Mouse (Mus musculus): Measurements from ENCODE around the gene Grb10. TPM values are rescaled to one million over a fixed set of nuclear protein-coding genes. Genes with fewer than 3 reads are reported as not detected.

Gene Grb10
- polyA plus RNA-seq, 1 experiment from 2014 or later = 39.4 TPM

- Histone ChIP-seq H3K4me3 (ENCODE audit: low read depth, low read length) (no peak overlapping the region), H3K27ac (ENCODE audit: low read depth, low read length) (no peak overlapping the region), H3K36me3 (ENCODE audit: control insufficient read depth, insufficient read depth, low read length) (no peaks in the 10 kb centered on the region), H3K4me2 (ENCODE audit: low read depth, low read length) (no peak overlapping the region), H3K4me1 (ENCODE audit: control insufficient read depth, insufficient read depth, low read length) (no peaks in the 10 kb centered on the region), H3K9me3 (ENCODE audit: control insufficient read depth, low read length) (no peaks in the 10 kb centered on the region), H3K27me3 (ENCODE audit: control insufficient read depth, insufficient read depth, low read length) (no peaks in the 10 kb centered on the region), H3K9ac (replicated peaks; ENCODE audit: low read depth, low read length) (no peak overlapping the region)
- ATAC-seq (ENCODE audit: low read depth) = no peak
- WGBS = 88% methylated on average over 1 of the region's 1 CpGs
Observed at GRCm38 (mm10) chr11:11952569-11952968, 85.9 kb downstream of the Grb10 start.

- no peak overlapping the region for H3K4me3 ChIP-seq (ENCODE audit: low read depth, low read length)
- H3K9me3 ChIP-seq (ENCODE audit: control insufficient read depth, low read length) = no peaks in the 10 kb centered on the region
- WGBS = 73% methylated on average over 4 of the region's 4 CpGs
- ATAC-seq (ENCODE audit: low read depth) = no peak; the same call in 1 of the 2 replicates
- no peaks in the 10 kb centered on the region for H3K36me3 ChIP-seq (ENCODE audit: control insufficient read depth, insufficient read depth, low read length)
- no peaks in the 10 kb centered on the region for H3K4me1 ChIP-seq (ENCODE audit: control insufficient read depth, insufficient read depth, low read length)
- no peaks in the 10 kb centered on the region for H3K27me3 ChIP-seq (ENCODE audit: control insufficient read depth, insufficient read depth, low read length)
- no peak overlapping the region for H3K9ac ChIP-seq (replicated peaks; ENCODE audit: low read depth, low read length)
- H3K4me2 ChIP-seq (ENCODE audit: low read depth, low read length) = no peak overlapping the region
- H3K27ac ChIP-seq (ENCODE audit: low read depth, low read length) = no peak overlapping the region
Observed at GRCm38 (mm10) chr11:11948988-11949365, 89.5 kb downstream of the Grb10 start.

- no peak overlapping the region for H3K4me2 ChIP-seq (ENCODE audit: low read depth, low read length)
- H3K4me1 ChIP-seq (ENCODE audit: control insufficient read depth, insufficient read depth, low read length) = no peaks in the 10 kb centered on the region
- H3K36me3 ChIP-seq (ENCODE audit: control insufficient read depth, insufficient read depth, low read length) = no peaks in the 10 kb centered on the region
- H3K9me3 ChIP-seq (ENCODE audit: control insufficient read depth, low read length) = no peaks in the 10 kb centered on the region
- no peak overlapping the region for H3K9ac ChIP-seq (replicated peaks; ENCODE audit: low read depth, low read length)
- H3K27me3 ChIP-seq (ENCODE audit: control insufficient read depth, insufficient read depth, low read length) = no peaks in the 10 kb centered on the region
- no peak overlapping the region for H3K27ac ChIP-seq (ENCODE audit: low read depth, low read length)
- 51% methylated on average over 9 of the region's 9 CpGs for WGBS
- H3K4me3 ChIP-seq (ENCODE audit: low read depth, low read length) = no peak overlapping the region
- ATAC-seq (ENCODE audit: low read depth) = no peak
Observed at GRCm38 (mm10) chr11:11948321-11948987, 90.0 kb downstream of the Grb10 start.

GRCm38 (mm10) chr11:11947857-11948256 is 90.6 kb downstream of the Grb10 start:
- Histone ChIP-seq H3K4me3 (ENCODE audit: low read depth, low read length) (no peak overlapping the region), H3K27ac (ENCODE audit: low read depth, low read length) (no peak overlapping the region), H3K9me3 (ENCODE audit: control insufficient read depth, low read length) (no peaks in the 10 kb centered on the region), H3K36me3 (ENCODE audit: control insufficient read depth, insufficient read depth, low read length) (no peaks in the 10 kb centered on the region), H3K9ac (replicated peaks; ENCODE audit: low read depth, low read length) (no peak overlapping the region), H3K4me1 (ENCODE audit: control insufficient read depth, insufficient read depth, low read length) (no peaks in the 10 kb centered on the region), H3K4me2 (ENCODE audit: low read depth, low read length) (no peak overlapping the region), H3K27me3 (ENCODE audit: control insufficient read depth, insufficient read depth, low read length) (no peaks in the 10 kb centered on the region)
- WGBS = 87% methylated on average over 5 of the region's 5 CpGs
- ATAC-seq (ENCODE audit: low read depth) = no peak

GRCm38 (mm10) chr11:11945766-11946165 is 92.7 kb downstream of the Grb10 start:
- no peaks in the 10 kb centered on the region for H3K9me3 ChIP-seq (ENCODE audit: control insufficient read depth, low read length)
- H3K4me3 ChIP-seq (ENCODE audit: low read depth, low read length) = no peak overlapping the region
- H3K27ac ChIP-seq (ENCODE audit: low read depth, low read length) = no peak overlapping the region
- no peaks in the 10 kb centered on the region for H3K36me3 ChIP-seq (ENCODE audit: control insufficient read depth, insufficient read depth, low read length)
- ATAC-seq (ENCODE audit: low read depth) = no peak
- H3K4me2 ChIP-seq (ENCODE audit: low read depth, low read length) = no peak overlapping the region
- H3K27me3 ChIP-seq (ENCODE audit: control insufficient read depth, insufficient read depth, low read length) = no peaks in the 10 kb centered on the region
- no peak overlapping the region for H3K9ac ChIP-seq (replicated peaks; ENCODE audit: low read depth, low read length)
- 94% methylated on average over 4 of the region's 4 CpGs for WGBS
- H3K4me1 ChIP-seq (ENCODE audit: control insufficient read depth, insufficient read depth, low read length) = no peaks in the 10 kb centered on the region

GRCm38 (mm10) chr11:11944814-11945213 is 93.7 kb downstream of the Grb10 start:
- H3K9me3 ChIP-seq (ENCODE audit: control insufficient read depth, low read length) = no peaks in the 10 kb centered on the region
- 98% methylated on average over 4 of the region's 4 CpGs for WGBS

GRCm38 (mm10) chr11:11944082-11944349 is 94.5 kb downstream of the Grb10 start:
- no peak for ATAC-seq (ENCODE audit: low read depth)
- H3K27ac ChIP-seq (ENCODE audit: low read depth, low read length) = no peak overlapping the region

More at GRCm38 (mm10) chr11:11944814-11945213, 93.7 kb downstream of the Grb10 start:
- Histone ChIP-seq H3K4me2 (ENCODE audit: low read depth, low read length) (no peak overlapping the region), H3K27ac (ENCODE audit: low read depth, low read length) (no peak overlapping the region), H3K36me3 (ENCODE audit: control insufficient read depth, insufficient read depth, low read length) (no peaks in the 10 kb centered on the region), H3K4me3 (ENCODE audit: low read depth, low read length) (no peak overlapping the region), H3K4me1 (ENCODE audit: control insufficient read depth, insufficient read depth, low read length) (no peaks in the 10 kb centered on the region), H3K27me3 (ENCODE audit: control insufficient read depth, insufficient read depth, low read length) (no peaks in the 10 kb centered on the region), H3K9ac (replicated peaks; ENCODE audit: low read depth, low read length) (no peak overlapping the region)
- ATAC-seq (ENCODE audit: low read depth) = no peak

GRCm38 (mm10) chr11:11943240-11944081 is 95.0 kb downstream of the Grb10 start:
- 79% methylated on average over 13 of the region's 13 CpGs for WGBS
- ATAC-seq (ENCODE audit: low read depth) = no peak

More at GRCm38 (mm10) chr11:11944082-11944349, 94.5 kb downstream of the Grb10 start:
- H3K4me2 ChIP-seq (ENCODE audit: low read depth, low read length) = no peak overlapping the region
- H3K4me3 ChIP-seq (ENCODE audit: low read depth, low read length) = no peak overlapping the region
- no peaks in the 10 kb centered on the region for H3K9me3 ChIP-seq (ENCODE audit: control insufficient read depth, low read length)
- no peak overlapping the region for H3K9ac ChIP-seq (replicated peaks; ENCODE audit: low read depth, low read length)
- no peaks in the 10 kb centered on the region for H3K27me3 ChIP-seq (ENCODE audit: control insufficient read depth, insufficient read depth, low read length)
- no peaks in the 10 kb centered on the region for H3K4me1 ChIP-seq (ENCODE audit: control insufficient read depth, insufficient read depth, low read length)
- H3K36me3 ChIP-seq (ENCODE audit: control insufficient read depth, insufficient read depth, low read length) = no peaks in the 10 kb centered on the region

More at GRCm38 (mm10) chr11:11943240-11944081, 95.0 kb downstream of the Grb10 start:
- Histone ChIP-seq H3K9ac (replicated peaks; ENCODE audit: low read depth, low read length) (no peak overlapping the region), H3K4me2 (ENCODE audit: low read depth, low read length) (no peak overlapping the region), H3K27ac (ENCODE audit: low read depth, low read length) (no peak overlapping the region), H3K9me3 (ENCODE audit: control insufficient read depth, low read length) (no peaks in the 10 kb centered on the region), H3K4me3 (ENCODE audit: low read depth, low read length) (no peak overlapping the region), H3K36me3 (ENCODE audit: control insufficient read depth, insufficient read depth, low read length) (no peaks in the 10 kb centered on the region), H3K4me1 (ENCODE audit: control insufficient read depth, insufficient read depth, low read length) (no peaks in the 10 kb centered on the region), H3K27me3 (ENCODE audit: control insufficient read depth, insufficient read depth, low read length) (no peaks in the 10 kb centered on the region)
